Mouse (Mus musculus) heart, postnatal 0 days (tissue): Measurements from ENCODE around the gene Zbp1. TPM values are rescaled to one million over a fixed set of nuclear protein-coding genes. Genes with fewer than 3 reads are reported as not detected.

Source experiments
- ATAC-seq: fragments of 200-750 bp; cut with Nextera tagmentation; 2 replicates; pipeline ENCODE4 v1.8.0; 2017; ENCODE audit warnings: low read depth, moderate number of reproducible peaks, moderate library complexity; ENCODE audit not compliant: insufficient read depth
- DNase-seq: peaks from one replicate; pipeline ENCODE4 v3.0.0-alpha.2; 2016; ENCODE audit warnings: low spot score
- H3K27ac ChIP-seq: fragments of 300-500 bp; sonication (generic); 2 replicates; pipeline ENCODE4 v1.5.1; 2014; ENCODE audit warnings: low read depth, mild to moderate bottlenecking
- H3K27me3 ChIP-seq: fragments of 300-500 bp; sonication (generic); 2 replicates; pipeline ENCODE4 v1.6.1; 2014; ENCODE audit warnings: low read length, mixed read lengths; ENCODE audit not compliant: control insufficient read depth, insufficient read depth
- H3K36me3 ChIP-seq: fragments of 300-500 bp; sonication (generic); replicated peaks from 2 replicates; pipeline ENCODE4 v1.6.1; 2014; ENCODE audit warnings: low read length, mixed read lengths; ENCODE audit not compliant: control insufficient read depth, insufficient read depth
- H3K4me1 ChIP-seq: fragments of 300-500 bp; sonication (generic); 2 replicates; pipeline ENCODE4 v1.6.1; 2014; ENCODE audit warnings: antibody characterized with exemption; ENCODE audit not compliant: control insufficient read depth, insufficient read depth
- H3K4me2 ChIP-seq: fragments of 300-500 bp; sonication (generic); 2 replicates; pipeline ENCODE4 v1.6.1; 2014; ENCODE audit warnings: low read depth, mild to moderate bottlenecking, low read length, moderate library complexity
- H3K4me3 ChIP-seq: fragments of 300-500 bp; sonication (generic); 2 replicates; pipeline ENCODE4 v1.5.1; 2014; ENCODE audit warnings: low read depth, low read length
- H3K9ac ChIP-seq: fragments of 300-500 bp; sonication (generic); replicated peaks from 2 replicates; pipeline ENCODE4 v1.6.1; 2014; ENCODE audit warnings: low read depth, low read length, mixed read lengths
- H3K9me3 ChIP-seq: fragments of 300-500 bp; sonication (generic); replicated peaks from 2 replicates; pipeline ENCODE4 v1.6.1; 2016; ENCODE audit warnings: low read length; ENCODE audit not compliant: control insufficient read depth
- CTCF ChIP-seq: IDR thresholded peaks from 2 replicates; pipeline ENCODE4 v1.5.1; 2016; ENCODE audit warnings: antibody characterized with exemption, control low read depth, low read depth
- EP300 ChIP-seq: IDR thresholded peaks from 2 replicates; pipeline ENCODE4 v1.6.1; 2016; ENCODE audit warnings: antibody characterized with exemption, low read depth
- WGBS: fragments of 180-500 bp; shearing (Covaris S2); extraction: QIAGEN DNeasy Blood & Tissue Kit; methylation state at CpG from one replicate; pipeline ENCODE4 v1.1.7; 2014; 5-methylcytosine and 5-hydroxymethylcytosine counted together
- polyA plus RNA-seq: library from polyadenylated mRNA; unstranded; fragments of >200 nt; fragmentation: Nextera tagmentation; extraction: Ambion mirVana; gene quantifications from 2 replicates; pipeline ENCODE4 v1.2.1, GENCODE M21; 2015
- total RNA-seq: library from RNA; depleted of rRNA; stranded (reverse); fragments of >200 nt; gene quantifications from 2 replicates; pipeline ENCODE4 v1.2.3, GENCODE M21; 2014; ENCODE audit warnings: low replicate concordance

Gene Zbp1
- total and polyA plus RNA-seq, 2 experiments from 2014 or later: 1.1 to 3.1 TPM

DNA sequence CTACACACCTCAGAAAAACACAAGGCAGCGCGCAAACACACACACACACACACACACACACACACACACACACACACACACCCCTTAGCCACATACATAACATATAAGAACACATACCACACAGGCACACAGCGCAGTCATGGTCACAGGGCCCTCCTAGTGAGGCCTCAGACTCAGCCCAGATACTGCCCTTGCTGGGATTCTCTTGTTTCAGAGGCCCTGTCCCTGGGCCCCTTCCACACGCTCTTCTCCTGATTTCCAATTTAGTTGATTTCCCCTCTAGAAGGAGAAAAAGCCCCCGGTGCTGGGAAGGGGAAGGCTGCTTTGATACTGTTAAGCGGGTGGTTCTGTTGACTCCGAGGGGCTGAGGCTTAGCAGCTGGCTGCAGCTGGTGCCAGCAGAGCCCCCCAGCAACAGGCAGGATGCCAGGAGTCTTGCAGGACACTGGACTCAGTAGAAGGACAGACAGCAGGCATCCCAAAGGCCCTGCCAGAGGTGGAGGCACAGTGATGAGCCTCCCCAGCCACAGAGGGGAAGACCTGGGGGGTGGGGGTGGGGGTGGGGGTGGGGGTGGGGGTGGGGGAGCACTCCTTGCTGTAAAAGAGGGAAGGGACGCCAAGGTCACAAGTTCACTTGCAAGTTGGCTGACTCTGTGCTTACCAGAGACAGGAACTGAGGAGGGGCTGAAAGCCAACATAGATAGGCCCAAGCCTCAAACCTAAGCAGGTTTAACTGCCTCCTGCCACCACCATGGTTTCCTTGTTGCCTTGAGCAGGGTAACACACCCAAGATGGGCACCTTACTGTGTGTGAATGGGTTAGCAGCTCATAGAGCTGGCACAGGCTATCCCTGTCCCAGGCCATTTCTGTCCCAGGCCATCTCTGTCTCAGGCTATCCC is 17.0 kb upstream of the Zbp1 start:
- Histone ChIP-seq H3K9me3 (no peaks in the 10 kb centered on the region), H3K27ac (0 out of 2 replicates have a peak overlapping the region, but pooled peaks have one; percentile 25), H3K4me1 (peaks cover 33% of the 10 kb centered on the region), H3K36me3 (peaks cover 30% of the 10 kb centered on the region), H3K4me2 (no peak overlapping the region), H3K4me3 (no peak overlapping the region), H3K9ac (peak overlapping the region; percentile 10; the same call in 1 of the 2 replicates), H3K27me3 (no peaks in the 10 kb centered on the region)
- TF ChIP-seq CTCF: no peak
- no peak for TF ChIP-seq EP300
- DNase-seq (no peak), ATAC-seq (peak; percentile 11; the same call in 1 of the 2 replicates)
- 40% methylated on average over 8 of the region's 8 CpGs for WGBS

DNA sequence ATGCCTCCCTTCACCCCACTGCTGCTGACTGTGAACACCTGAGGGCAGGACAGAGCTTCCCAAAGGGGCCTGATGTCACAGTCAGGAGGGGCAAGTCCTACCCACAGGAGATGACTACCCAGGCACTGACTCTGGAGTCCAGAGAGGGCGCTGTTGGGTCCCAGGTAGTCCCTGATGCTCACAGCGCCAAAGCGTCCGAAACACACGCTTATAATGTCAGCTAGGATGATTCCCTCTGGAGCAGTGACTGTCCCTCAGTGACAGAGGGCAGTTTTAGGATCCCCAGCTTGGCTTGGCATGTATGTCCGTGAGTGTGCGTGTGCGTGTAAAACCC is 14.0 kb upstream of the Zbp1 start:
- no peaks in the 10 kb centered on the region for H3K9me3 ChIP-seq
- H3K9ac ChIP-seq: no peak overlapping the region
- DNase-seq (no peak), ATAC-seq (no peak)
- no peak for TF ChIP-seq EP300
- peak; percentile 8; the same call in 1 of the 2 replicates for TF ChIP-seq CTCF
- 92% methylated on average over 8 of the region's 8 CpGs for WGBS
- H3K4me1 ChIP-seq: peaks cover 25% of the 10 kb centered on the region
- H3K27ac ChIP-seq: no peak overlapping the region
- no peaks in the 10 kb centered on the region for H3K27me3 ChIP-seq
- H3K36me3 ChIP-seq: peaks cover 41% of the 10 kb centered on the region
- no peak overlapping the region for H3K4me2 ChIP-seq
- no peak overlapping the region for H3K4me3 ChIP-seq

DNA sequence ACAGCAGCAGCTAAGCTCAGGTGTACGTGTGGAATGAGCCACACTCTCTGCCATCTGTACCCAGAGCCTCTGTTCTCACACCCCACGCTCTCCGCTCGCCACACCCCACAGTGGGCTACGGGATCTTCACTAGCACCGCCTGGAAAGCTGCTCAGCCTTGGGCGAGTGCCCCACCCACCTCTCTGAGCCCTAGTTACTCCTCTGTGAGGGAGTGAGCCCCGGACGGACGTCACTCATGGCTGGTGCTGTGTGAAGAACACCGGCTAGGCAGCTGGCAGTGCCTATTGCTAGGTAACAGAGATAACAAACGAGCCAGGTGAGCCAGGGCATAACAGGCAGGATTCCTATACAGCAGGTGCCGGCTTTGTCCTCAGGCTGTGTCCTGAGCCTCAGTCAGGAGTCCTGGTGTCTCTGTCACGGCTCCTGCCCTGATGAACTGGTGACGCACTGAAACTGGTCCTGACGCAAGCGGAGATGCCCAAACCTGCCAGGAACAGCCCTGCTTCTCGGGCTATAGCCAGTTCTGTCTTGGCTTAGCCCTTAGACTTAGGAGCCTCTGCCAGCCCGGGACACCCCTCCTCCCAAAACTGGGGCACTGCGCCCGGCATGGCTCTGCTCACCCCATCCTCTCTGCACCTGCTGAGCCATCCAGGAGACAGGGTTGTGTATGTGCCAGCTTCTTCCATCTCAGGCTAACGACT is 13.5 kb upstream of the Zbp1 start:
- DNase-seq (no peak), ATAC-seq (no peak)
- Histone ChIP-seq H3K36me3 (peaks cover 45% of the 10 kb centered on the region), H3K27ac (no peak overlapping the region), H3K9ac (no peak overlapping the region), H3K9me3 (no peaks in the 10 kb centered on the region), H3K27me3 (no peaks in the 10 kb centered on the region), H3K4me2 (no peak overlapping the region), H3K4me3 (no peak overlapping the region), H3K4me1 (peaks cover 20% of the 10 kb centered on the region)
- WGBS: 86% methylated on average over 22 of the region's 22 CpGs
- no peak for TF ChIP-seq CTCF
- TF ChIP-seq EP300: no peak

DNA sequence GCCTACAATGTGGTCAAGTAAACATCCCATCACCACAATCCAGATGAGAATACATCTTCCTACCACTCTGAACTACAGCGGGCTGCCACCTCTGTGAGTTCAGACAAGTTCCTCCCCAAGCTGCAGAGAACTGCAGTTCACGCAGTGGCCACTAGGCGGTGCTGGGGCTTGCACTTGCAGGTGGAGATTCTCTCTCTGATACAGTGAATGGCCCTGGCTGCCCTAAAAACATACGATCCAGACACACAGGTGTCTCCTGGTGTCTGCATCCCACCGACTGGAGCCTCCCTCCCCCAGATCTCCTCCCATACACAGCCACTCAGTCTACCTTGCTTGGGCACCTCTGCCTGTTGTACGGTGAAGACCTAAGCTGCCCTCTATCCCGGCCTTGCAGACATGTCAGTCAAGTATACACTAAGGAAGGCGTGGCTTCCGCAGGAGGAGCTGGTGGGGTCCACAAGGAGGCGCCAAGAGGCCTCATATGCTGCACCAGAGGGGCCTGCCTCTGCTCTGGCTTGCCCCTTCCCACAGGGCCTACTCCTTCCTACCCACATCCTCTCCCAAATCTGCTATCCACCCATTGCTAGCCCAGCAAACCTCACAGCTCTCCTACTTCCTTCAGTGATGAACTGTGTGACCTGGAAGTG is 11.0 kb upstream of the Zbp1 start:
- 5% methylated on average over 10 of the region's 10 CpGs for WGBS
- TF ChIP-seq CTCF: peak; percentile 96
- no peak for TF ChIP-seq EP300
- no peak overlapping the region for H3K9ac ChIP-seq
- H3K27ac ChIP-seq: no peak overlapping the region
- no peaks in the 10 kb centered on the region for H3K4me1 ChIP-seq
- no peak overlapping the region for H3K4me3 ChIP-seq
- peaks cover 61% of the 10 kb centered on the region for H3K36me3 ChIP-seq
- peak overlapping the region; percentile 36; the same call in 1 of the 2 replicates for H3K4me2 ChIP-seq
- H3K9me3 ChIP-seq: no peaks in the 10 kb centered on the region
- H3K27me3 ChIP-seq: no peaks in the 10 kb centered on the region
- ATAC-seq (peak; percentile 79), DNase-seq (peak; percentile 77)

DNA sequence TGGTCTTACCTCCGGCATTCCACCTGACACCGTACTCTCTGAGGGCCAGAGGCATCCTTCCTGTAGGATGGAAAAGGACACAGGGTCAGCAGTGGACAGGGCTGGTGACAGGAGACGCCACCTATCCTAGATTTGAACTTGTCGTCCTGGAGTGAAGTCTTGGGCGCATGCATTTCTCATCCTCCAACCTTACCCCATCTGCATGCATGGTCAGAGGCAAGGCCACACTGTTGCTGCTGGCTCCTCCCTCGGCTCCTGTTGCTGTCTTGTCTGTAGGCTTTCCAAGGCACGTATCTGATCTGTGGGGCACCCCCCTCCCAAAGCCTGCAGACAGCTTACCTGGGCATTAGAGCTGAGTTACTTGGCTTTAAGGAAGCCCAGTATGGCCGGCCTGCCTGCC is 9.8 kb upstream of the Zbp1 start:
- peaks cover 59% of the 10 kb centered on the region for H3K36me3 ChIP-seq
- WGBS: 86% methylated on average over 8 of the region's 8 CpGs
- H3K4me1 ChIP-seq: no peaks in the 10 kb centered on the region
- no peak overlapping the region for H3K9ac ChIP-seq
- H3K27me3 ChIP-seq: no peaks in the 10 kb centered on the region
- no peak for DNase-seq
- H3K4me3 ChIP-seq: no peak overlapping the region
- H3K27ac ChIP-seq: no peak overlapping the region
- H3K9me3 ChIP-seq: no peaks in the 10 kb centered on the region
- H3K4me2 ChIP-seq: no peak overlapping the region
- ATAC-seq: no peak
- TF ChIP-seq CTCF (no peak), EP300 (no peak)
